Mouse (Mus musculus) bone marrow macrophage, adult 2 months (primary cell): Measurements from ENCODE around the gene F2rl3. TPM values are rescaled to one million over a fixed set of nuclear protein-coding genes. Genes with fewer than 3 reads are reported as not detected.

Experiments used
- H3K27ac ChIP-seq: 2 replicates; pipeline ENCODE4 v1.5.1; 2012; ENCODE audit warnings: low read depth, low read length; ENCODE audit not compliant: insufficient read depth
- H3K4me1 ChIP-seq: 2 replicates; pipeline ENCODE4 v1.6.1; 2012; ENCODE audit warnings: low read length; ENCODE audit not compliant: control insufficient read depth, insufficient read depth
- H3K4me3 ChIP-seq: 2 replicates; pipeline ENCODE4 v1.5.1; 2012; ENCODE audit warnings: mild to moderate bottlenecking, low read length, moderate library complexity; ENCODE audit not compliant: insufficient read depth
- CTCF ChIP-seq: IDR thresholded peaks from 2 replicates; pipeline ENCODE4 v1.5.1; 2012; ENCODE audit warnings: low read depth, mild to moderate bottlenecking, low read length, moderate library complexity
- POLR2A ChIP-seq: IDR thresholded peaks from 2 replicates; pipeline ENCODE4 v1.6.1; 2012; ENCODE audit warnings: mild to moderate bottlenecking, low read depth, low read length, borderline replicate concordance
- polyA plus RNA-seq: library from polyadenylated mRNA; stranded (reverse); fragments of >200 nt; gene quantifications from 2 replicates; pipeline ENCODE4 v1.2.4, GENCODE M21; 2012; ENCODE audit not compliant: missing spikeins, insufficient read depth, insufficient read length

Gene F2rl3
- polyA plus RNA-seq, 1 experiment, result not detected

DNA sequence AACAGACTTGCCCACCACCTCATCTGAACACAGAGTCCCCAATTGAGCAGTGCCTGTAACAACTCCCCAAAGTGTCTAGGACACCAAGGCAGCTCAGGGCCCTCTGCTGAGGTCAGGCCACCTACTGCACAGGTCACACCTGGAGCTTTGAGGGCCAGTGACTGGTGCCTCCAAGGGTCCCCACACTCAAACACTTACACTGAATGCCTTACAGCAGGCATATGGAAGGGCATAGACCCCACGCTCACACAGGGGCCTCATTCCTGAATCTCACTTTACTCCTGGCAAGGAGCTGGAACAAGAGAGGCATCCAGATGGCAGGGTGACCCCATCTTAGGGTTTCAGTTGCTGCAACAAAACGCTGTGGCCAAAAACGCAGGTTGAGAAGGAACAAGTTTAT lies 1.5 kb upstream of the F2rl3 start:
- TF ChIP-seq CTCF, result no peak
- TF ChIP-seq POLR2A, result no peak
- Histone ChIP-seq H3K4me1 (0 out of 2 replicates have a peak, but pooled peaks cover 2% of the 10 kb centered on the region), H3K27ac (no peak overlapping the region), H3K4me3 (no peak overlapping the region)

DNA sequence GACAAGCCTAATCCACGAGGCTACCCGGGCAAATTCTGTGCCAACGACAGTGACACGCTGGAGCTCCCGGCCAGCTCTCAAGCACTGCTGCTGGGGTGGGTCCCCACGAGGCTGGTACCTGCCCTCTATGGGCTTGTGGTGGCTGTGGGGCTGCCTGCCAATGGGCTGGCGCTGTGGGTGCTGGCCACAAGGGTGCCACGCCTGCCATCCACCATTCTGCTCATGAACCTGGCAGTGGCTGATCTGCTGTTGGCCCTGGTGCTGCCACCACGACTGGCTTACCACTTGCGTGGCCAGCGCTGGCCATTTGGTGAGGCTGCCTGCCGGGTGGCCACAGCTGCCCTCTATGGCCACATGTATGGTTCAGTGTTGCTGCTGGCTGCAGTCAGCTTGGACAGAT lies 626 bp downstream of the F2rl3 start:
- TF ChIP-seq CTCF (no peak), POLR2A (no peak)
- H3K27ac ChIP-seq, result no peak overlapping the region
- no peak overlapping the region for H3K4me3 ChIP-seq
- H3K4me1 ChIP-seq, result 0 out of 2 replicates have a peak, but pooled peaks cover 2% of the 10 kb centered on the region

DNA sequence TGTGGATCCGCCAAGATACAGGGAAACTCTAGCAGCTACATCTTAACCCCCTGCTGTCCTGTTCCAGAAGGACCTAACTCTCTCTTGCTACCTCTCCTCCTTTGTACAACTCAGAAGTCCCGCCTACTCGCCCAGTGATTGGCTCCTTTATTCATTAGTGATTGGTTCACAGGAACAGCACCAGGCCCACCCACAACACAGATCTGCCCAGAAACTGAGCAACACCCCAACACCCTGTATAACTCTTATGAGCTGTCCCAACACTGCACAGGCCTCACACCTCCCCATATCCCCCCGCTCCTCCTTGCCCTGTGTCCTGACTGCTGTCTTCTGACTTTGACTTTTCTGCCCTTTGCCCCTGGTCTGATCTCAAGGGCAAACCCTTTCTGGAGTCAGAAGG lies 4.0 kb downstream of the F2rl3 start:
- Histone ChIP-seq H3K27ac (no peak overlapping the region), H3K4me3 (no peak overlapping the region), H3K4me1 (0 out of 2 replicates have a peak, but pooled peaks cover 2% of the 10 kb centered on the region)
- no peak for TF ChIP-seq POLR2A
- no peak for TF ChIP-seq CTCF

DNA sequence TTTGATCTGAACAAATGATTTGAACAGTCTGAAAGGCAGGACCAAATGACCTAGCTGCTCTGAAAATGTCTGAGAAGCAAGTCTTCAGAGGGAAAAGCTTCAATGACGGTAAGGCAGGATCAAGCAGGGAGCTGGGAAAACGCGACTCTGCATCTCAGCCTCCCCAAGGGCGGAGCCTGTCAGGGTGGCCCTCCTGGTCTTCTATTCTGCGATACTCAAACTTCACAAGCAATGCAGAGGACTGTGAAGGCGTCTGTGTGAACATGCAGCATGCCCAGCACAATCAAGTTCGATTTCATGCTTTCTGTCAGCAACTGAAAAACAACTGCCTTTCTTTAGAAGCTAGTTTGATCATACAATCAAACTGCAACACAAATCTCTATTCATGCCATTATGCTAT lies 5.1 kb downstream of the F2rl3 start:
- no peak overlapping the region for H3K4me3 ChIP-seq
- no peak overlapping the region for H3K27ac ChIP-seq
- no peaks in the 10 kb centered on the region for H3K4me1 ChIP-seq
- no peak for TF ChIP-seq POLR2A
- no peak for TF ChIP-seq CTCF

DNA sequence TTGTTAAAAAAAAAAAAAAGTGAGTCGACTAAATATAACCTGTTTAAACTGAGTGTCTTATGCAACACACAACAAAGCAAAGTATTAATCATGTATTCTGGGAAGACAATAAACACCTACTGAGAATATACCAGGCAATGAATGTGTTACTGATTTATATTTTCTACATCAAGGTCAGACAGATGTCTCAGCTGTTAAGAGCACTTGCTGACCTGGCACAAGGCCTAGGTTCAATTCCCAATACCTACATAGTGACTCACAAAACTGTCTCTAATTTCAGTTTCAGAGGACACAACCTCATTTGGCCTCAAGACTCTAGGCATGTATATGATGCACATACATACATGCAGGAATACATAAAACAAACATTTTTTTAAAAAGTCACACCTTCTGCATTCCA lies 16.1 kb downstream of the F2rl3 start:
- Histone ChIP-seq H3K4me1 (no peaks in the 10 kb centered on the region), H3K4me3 (no peak overlapping the region), H3K27ac (no peak overlapping the region)
- no peak for TF ChIP-seq POLR2A
- TF ChIP-seq CTCF, result no peak

DNA sequence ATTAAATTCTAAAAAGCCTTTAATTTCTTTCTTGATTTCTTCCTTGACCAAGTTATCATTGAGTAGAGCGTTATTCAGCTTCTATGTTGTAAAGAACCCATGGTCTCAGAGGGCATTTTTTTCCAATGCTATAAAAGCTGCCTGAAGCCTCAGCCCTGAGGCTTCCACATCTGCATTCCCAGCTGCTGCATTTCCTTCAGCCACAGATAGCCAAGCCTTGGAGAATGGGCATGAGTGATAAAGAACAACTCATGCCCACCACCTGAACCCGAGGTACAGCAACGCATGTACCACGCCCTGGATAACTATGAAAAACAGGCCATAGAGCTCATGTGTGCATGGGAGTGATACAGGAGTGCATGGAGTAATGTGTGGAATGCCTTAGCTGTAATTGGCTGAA lies 19.0 kb downstream of the F2rl3 start:
- TF ChIP-seq POLR2A (no peak), CTCF (no peak)
- no peak overlapping the region for H3K4me3 ChIP-seq
- no peak overlapping the region for H3K27ac ChIP-seq
- H3K4me1 ChIP-seq, result no peaks in the 10 kb centered on the region

DNA sequence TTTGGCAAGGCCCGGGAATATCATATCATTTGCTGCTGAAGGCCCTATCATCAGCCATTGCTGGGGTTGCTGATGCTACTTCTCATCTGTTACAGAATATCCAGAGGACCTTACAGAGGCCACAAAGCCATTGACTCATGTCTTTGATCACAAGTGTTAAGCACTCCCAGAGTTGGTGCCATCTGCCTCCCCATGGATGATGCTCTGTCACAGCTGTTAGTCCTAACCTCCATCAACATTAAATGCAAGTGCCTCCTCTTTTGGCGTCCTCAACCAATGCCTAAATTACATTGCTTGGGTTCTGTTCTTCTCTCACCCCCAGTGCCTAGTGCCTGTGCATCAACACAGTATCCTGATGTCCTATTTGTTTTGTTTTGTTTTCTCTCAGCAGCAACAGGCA lies 39.9 kb downstream of the F2rl3 start:
- no peaks in the 10 kb centered on the region for H3K4me1 ChIP-seq
- TF ChIP-seq POLR2A (no peak), CTCF (no peak)
- H3K4me3 ChIP-seq, result no peak overlapping the region

DNA sequence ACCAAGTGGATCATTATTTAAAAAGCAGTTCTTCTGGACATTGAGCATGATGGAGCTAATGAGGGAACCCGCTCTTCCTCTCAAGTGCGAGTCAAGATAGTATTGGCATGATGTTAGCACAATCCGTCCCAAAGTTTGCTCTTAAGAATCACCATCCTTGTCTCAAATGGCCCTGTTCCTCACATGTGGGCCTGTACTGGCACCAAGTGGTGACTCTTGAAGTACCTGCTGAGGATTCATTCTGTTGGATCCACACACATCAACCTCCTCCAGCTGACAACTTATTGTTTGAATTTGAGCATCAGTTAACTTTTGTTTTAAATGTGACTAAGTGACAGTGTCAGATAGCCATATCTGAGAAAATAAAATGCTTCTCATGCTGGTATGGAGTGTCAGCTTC lies 51.0 kb downstream of the F2rl3 start:
- Histone ChIP-seq H3K4me3 (no peak overlapping the region), H3K4me1 (peaks cover 18% of the 10 kb centered on the region), H3K27ac (no peak overlapping the region)
- TF ChIP-seq POLR2A (no peak), CTCF (no peak)

More for the DNA sequence above, 39.9 kb downstream of the F2rl3 start:
- no peak overlapping the region for H3K27ac ChIP-seq

Other genes with a start within 250 kb of the F2rl3 start
- 7.5 and 7.8 TPM in 2 replicates for gene Med26, start 213.6 kb upstream of the F2rl3 start, polyA plus RNA-seq
- 68.6 and 71.9 TPM in 2 replicates for gene Smim7, start 190.8 kb upstream of the F2rl3 start, polyA plus RNA-seq
- gene Tmem38a, start 189.8 kb upstream of the F2rl3 start, polyA plus RNA-seq, result 8.5 and 9.5 TPM in 2 replicates
- 0.08 and 0.11 TPM in 2 replicates for gene Nwd1, start 115.2 kb upstream of the F2rl3 start, polyA plus RNA-seq
- gene Sin3b, start 38.6 kb upstream of the F2rl3 start, polyA plus RNA-seq, result 117 and 124 TPM in 2 replicates